Mouse (Mus musculus): ENCODE measurements at regions not wholly inside any gene's neighbourhood (a gene's known extent, or its start where the extent isn't known, plus 50 kb on each side); places are given as distances from the start of the nearest gene placed in this dataset.

GRCm38 (mm10) chr1:81516575-81517210 lies 439.9 kb downstream of the Nyap2 start:
- no peak for DNase-seq (ENCODE audit: low spot score)

DNA sequence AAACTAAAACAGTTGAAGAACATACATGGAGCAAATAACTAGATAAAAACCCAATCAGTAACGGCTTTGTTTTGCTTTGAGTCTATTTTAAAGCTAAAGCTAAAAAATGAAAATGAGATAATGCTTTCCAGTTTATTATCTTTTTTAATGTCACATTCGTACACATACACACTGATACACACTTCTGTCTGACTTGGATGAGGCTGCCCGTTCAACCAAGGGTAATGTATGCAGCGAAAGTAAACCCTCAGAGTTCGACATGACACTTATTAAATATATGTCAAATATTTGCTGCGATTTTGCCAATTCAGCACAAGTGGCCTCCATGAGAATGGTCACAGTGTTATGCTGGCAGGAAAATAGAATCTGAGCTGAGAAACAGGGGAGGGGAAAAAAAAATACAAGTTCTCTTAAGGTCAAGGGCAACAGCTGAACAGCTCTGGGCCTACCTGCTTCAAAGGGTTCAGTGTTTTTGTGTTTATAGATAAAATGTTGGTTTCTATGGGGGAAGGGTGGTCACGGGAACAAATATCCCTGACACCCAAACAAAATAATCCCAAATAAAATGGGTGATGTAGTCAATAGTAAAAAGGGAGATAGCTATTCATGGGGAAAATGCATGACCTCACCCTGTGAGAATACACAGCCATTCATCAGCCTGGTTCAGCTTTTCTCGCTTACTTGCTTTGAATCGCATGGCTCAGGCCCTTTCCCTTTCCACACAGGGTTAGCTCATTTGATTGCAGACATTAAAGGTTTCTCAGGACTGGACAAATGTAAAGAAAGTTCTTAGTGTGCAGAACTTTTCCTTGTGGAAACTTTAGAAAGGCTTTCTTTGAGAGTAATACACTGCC lies 443.9 kb downstream of the Nyap2 start:
- DNase-seq (ENCODE audit: low spot score), result no peak

DNA sequence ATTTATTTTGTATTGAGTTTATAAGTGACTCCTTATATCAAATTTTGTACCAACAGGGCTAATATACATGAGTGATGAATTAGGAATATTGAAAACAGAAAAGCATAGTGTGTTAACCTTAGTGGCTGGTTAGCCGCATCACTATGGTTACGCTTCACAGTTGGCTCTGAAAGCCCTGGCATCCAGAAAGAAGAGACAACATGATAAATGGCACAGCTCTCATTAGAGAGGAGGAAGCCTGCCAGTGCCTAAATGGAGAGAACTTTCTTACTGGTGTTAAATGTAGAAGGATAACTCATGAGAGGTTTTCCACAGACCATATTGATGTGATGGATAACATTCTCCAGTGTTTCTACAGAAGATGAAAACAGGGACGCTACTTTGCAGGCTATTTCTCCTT lies 446.2 kb downstream of the Nyap2 start:
- DNase-seq (ENCODE audit: low spot score), result no peak

DNA sequence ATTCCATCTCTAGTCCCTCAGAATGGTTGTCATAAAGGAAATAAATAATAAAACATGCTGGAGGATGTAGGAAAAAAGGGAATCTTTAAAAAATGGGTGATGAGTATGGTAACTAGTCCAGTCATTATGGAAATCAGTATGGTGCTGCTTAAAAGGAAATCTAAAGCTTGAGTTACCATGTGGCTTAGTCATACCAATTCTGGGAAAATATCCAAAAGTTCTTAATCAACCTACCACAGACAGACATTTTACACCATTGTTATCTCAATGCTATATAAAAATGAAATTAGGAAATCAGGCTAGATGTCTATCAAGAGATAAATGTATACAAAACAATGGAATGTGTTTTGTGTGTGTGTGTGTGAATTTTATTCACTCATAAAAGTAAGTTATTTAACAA lies 449.1 kb downstream of the Nyap2 start:
- DNase-seq (ENCODE audit: low spot score), result no peak

GRCm38 (mm10) chr1:81537836-81538235 lies 461.1 kb downstream of the Nyap2 start:
- no peak for DNase-seq (ENCODE audit: low spot score)

- no peak for DNase-seq (ENCODE audit: low spot score)
These were observed 463.0 kb downstream of the Nyap2 start for GRCm38 (mm10) chr1:81539591-81540311.

GRCm38 (mm10) chr1:81548906-81549305 lies 472.2 kb downstream of the Nyap2 start:
- DNase-seq (ENCODE audit: low spot score), result no peak

DNA sequence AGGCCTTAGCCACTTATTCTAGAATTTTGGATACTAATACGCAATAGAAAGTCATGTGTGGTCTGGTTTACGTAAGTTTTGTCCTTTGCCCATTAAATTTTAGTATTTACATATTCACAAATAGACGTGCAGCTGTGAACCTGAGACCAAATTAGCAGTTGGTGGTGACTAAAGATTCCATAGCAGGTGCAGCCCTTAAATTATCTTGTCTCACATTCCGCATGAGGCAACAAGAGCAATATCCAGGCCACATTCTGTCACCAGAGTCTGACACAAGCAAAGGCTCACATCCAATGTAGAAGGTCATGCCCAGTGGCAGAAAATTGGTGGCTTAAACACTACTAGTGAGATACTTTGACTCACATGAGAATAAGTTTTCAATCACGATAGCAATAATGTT lies 473.0 kb downstream of the Nyap2 start:
- no peak for DNase-seq (ENCODE audit: low spot score)

DNA sequence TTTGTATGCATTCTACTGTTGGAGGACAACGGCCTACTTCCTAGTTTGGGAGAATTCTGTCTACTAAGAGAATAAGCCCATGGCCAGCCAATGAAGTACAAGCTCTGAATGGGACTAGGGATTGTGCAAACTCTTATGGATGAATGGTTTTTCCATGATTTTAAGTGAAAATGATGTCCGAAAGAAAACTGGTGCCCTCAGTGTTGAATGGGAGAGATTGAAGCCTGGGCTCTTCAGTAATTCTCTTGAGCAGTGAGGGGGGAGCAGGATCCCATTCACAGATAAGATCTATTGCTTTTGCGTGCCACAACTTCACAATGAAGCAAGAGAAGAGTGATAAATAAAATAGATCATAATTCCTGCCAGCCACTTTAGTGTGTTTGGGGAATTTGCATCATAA lies 476.0 kb downstream of the Nyap2 start:
- DNase-seq (ENCODE audit: low spot score), result no peak

- DNase-seq (ENCODE audit: low spot score), result no peak
These were observed 500.4 kb downstream of the Nyap2 start for GRCm38 (mm10) chr1:81576965-81577664.

DNA sequence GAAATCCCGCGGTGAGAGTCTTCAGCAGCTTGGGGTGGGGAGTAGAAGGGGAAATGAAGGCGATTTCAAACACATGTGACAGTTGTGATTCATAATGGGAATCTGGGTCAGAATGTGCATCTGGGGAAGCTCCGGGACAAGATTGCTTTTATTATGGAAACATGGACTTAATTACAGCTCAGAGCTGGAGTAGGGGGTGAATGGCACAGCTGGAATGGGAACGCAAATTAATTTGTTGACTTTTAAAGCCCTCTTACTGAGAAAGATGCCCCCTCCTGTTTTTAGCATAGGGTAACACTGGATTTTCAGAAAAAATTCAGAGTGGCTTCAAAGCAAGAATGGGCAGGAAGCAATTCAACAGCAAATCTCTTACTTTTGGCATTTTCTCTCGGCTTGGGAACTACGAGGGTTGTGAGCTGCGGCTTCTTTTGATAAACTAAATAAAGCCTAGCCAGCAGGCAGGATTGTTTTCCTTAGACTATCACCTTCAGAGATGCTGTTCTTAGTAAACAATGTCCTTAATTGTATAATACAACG lies 501.0 kb downstream of the Nyap2 start:
- no peak for DNase-seq (ENCODE audit: low spot score)

DNA sequence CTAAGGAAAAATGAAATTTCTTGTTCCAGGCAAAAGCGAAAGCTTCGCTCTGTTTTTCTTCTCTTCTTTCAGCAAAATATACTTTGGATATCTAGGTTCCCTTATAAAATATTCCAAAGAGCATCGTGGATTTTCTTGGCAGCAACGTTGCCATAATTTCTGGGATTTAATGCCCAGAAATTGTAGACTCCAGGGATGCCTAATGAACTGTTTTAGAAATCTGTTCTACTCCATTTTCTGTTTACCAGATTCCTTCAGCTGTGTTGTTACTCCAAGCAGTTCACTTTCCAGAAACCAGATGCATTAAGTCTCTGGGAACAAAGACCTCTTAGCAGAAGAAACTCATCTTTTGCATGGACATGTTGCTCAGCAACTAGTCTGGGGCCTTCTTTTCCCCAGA lies 504.5 kb downstream of the Nyap2 start:
- DNase-seq (ENCODE audit: low spot score), result no peak

DNA sequence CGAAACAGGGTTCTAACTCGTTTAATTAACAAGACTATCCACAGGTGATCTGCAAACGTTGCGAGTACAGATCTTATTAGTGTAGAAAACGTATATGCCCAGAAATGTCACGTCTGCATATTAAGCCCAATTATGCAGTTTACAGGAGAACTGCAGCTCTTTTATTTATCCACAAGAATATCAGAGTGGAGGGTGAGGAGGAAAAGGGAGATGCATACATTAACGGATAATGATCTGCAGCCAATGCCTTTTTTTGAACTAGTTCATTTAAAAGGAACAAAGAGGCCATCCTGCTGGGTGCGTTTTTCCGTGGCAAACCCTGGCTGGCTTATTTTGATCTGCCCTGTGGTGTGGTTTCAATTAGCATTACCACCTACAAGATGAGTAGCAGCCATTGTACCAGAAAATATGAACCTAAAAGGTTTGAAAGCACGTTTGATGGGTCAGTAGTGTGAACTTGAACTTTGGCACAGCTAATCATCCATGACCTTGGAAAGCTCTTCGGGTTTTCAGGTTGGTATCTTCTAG lies 511.1 kb downstream of the Nyap2 start:
- DNase-seq (ENCODE audit: low spot score), result no peak

GRCm38 (mm10) chr1:81591623-81592022 lies 514.9 kb downstream of the Nyap2 start:
- no peak for DNase-seq (ENCODE audit: low spot score)

DNA sequence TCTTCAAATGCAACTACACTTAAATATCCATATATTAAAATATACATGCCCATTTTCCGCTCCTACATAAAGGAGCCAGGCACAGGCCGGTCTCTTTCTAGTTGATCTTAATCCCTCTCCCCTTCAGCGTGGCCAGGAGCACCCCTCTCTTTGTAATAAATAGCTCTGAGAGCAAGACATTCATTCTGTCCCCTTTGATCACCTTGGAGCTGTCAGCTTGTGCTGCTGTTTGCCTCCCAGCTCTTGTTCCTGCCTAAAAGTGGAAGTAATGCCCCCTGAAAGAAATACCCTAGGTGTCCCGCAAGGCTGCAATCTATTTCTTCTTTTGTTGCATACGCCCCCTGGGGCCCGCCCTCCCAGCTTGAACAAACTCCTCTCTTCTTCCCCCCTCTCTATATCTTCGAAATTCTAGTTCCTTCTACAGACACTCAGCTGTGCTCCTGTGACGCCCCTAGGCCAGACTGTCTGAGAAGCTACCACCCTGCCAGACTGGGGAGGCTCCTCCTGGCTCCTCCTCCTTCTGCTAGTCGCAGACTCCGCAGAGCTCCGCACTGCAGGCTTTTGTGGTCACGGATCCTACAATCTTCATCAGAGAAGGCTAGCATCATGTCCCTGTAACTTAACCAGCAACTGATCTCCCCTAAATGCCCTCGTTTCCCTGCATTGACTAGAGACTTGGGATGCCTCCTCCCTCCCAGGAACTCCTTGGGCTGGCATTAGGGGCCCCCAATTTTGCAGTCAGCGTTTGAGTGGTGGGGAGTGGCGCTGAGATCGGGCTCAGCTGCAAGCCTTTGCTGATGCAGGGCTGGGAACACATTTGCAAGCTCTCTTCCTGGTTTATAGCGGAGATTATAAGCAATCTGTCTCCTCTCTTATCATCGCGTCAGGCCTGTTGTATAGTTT lies 516.8 kb downstream of the Nyap2 start:
- no peak for DNase-seq (ENCODE audit: low spot score)

- no peak for DNase-seq (ENCODE audit: low spot score)
These were observed 517.4 kb downstream of the Nyap2 start for GRCm38 (mm10) chr1:81594183-81594515.

- no peak for DNase-seq (ENCODE audit: low spot score)
These were observed 517.9 kb downstream of the Nyap2 start for GRCm38 (mm10) chr1:81594606-81595005.

- no peak for DNase-seq (ENCODE audit: low spot score)
These were observed 532.0 kb downstream of the Nyap2 start for GRCm38 (mm10) chr1:81608772-81609171.

GRCm38 (mm10) chr1:81618880-81619279 lies 542.1 kb downstream of the Nyap2 start:
- no peak for DNase-seq (ENCODE audit: low spot score)

DNA sequence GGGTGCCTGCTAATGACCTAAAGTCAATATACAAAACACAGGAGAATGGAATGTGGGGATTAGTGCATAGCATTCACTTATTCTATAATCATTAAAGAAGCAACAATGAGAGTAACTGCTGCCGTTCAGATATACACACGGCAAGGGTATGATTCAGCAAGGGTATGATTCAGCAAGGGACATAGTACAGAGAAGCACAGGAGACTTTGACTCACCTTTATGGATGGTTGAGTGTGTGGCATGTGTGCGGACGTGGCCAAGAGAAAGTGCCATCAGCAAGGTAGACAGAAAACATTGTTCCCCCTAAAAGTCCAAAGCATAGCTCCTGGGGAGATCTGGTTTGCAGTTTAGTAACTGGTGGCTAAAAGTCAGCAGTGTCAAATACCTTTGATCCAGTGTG lies 547.4 kb downstream of the Nyap2 start:
- no peak for DNase-seq (ENCODE audit: low spot score)

- DNase-seq (ENCODE audit: low spot score), result no peak
These were observed 556.0 kb downstream of the Nyap2 start for GRCm38 (mm10) chr1:81632704-81633103.
